1 mouse cellular context compared by ENCODE assay signal in genomic region chr7:19867751-19868399, GRCm38 (mm10).
TF ChIP-seq lines count a peak whose summit lies in the region.

No protein-coding gene starts in this region.

TF ChIP-seq in MEL, 35 proteins besides CTCF, POLR2A, EP300 and RAD21:
- TF ChIP-seq NELFE (IDR thresholded peaks at IDR 0.05; ENCODE audit: low read depth, low read length) (no peak), ETS1 (IDR thresholded peaks at IDR 0.05; ENCODE audit: low read depth, low read length) (no peak), ZC3H11A (IDR thresholded peaks at IDR 0.05; ENCODE audit: low read depth, low read length) (no peak), MAX (IDR thresholded peaks at IDR 0.05; ENCODE audit: low read length) (no peak)
TF ChIP-seq in MEL: peak in this region for 0.
